Mouse (Mus musculus): ENCODE results near the gene Mepce.

Gene Mepce

GRCm38 (mm10) chr5:137738516-137738915, 48.9 kb downstream of the Mepce start:
- DNase-seq = no peak

- DNase-seq = no peak
Observed at GRCm38 (mm10) chr5:137737400-137737940, 50.0 kb downstream of the Mepce start.

GRCm38 (mm10) chr5:137734289-137735061, 53.0 kb downstream of the Mepce start:
- DNase-seq = no peak

- no peak for DNase-seq
Observed at GRCm38 (mm10) chr5:137733638-137734288, 53.7 kb downstream of the Mepce start.

Measured in lung, postnatal 36 days (tissue).